Mouse (Mus musculus) forebrain, embryonic 14.5 days (tissue): Measurements from ENCODE around the gene Sned1. TPM values are rescaled to one million over a fixed set of nuclear protein-coding genes. Genes with fewer than 3 reads are reported as not detected.
"Not testable (repeated sequence)": the region's sequence is repeated elsewhere in the genome, so short reads cannot be mapped to it uniquely, and the experiment has no call there.

Experiments
- ATAC-seq: fragments of 200-750 bp; cut with Nextera tagmentation; 2 replicates; pipeline ENCODE4 v1.8.0; 2017; ENCODE audit warnings: mild to moderate bottlenecking, moderate library complexity
- DNase-seq: peaks from one replicate; pipeline ENCODE4 v3.0.0-alpha.2; 2015; ENCODE audit warnings: low spot score
- H3K27ac ChIP-seq: fragments of 300-500 bp; sonication (generic); 2 replicates; pipeline ENCODE4 v1.5.1; 2014; ENCODE audit warnings: low read depth, mild to moderate bottlenecking, control low read depth, low read length, moderate library complexity
- H3K27me3 ChIP-seq: fragments of 300-500 bp; sonication (generic); replicated peaks from 2 replicates; pipeline ENCODE4 v1.6.1; 2014; ENCODE audit warnings: low read length, control low read depth, mixed read lengths; ENCODE audit not compliant: control insufficient read depth, insufficient read depth
- H3K36me3 ChIP-seq: fragments of 300-500 bp; sonication (generic); 2 replicates; pipeline ENCODE4 v1.6.1; 2014; ENCODE audit warnings: low read length, control low read depth; ENCODE audit not compliant: control insufficient read depth, insufficient read depth
- H3K4me1 ChIP-seq: fragments of 300-500 bp; sonication (generic); 2 replicates; pipeline ENCODE4 v1.6.1; 2014; ENCODE audit warnings: antibody characterized with exemption, low read length, control low read depth; ENCODE audit not compliant: control insufficient read depth, insufficient read depth
- H3K4me2 ChIP-seq: fragments of 300-500 bp; sonication (generic); 2 replicates; pipeline ENCODE4 v1.6.1; 2014; ENCODE audit warnings: mild to moderate bottlenecking, control low read depth, low read length
- H3K4me3 ChIP-seq: fragments of 300-500 bp; sonication (generic); 2 replicates; pipeline ENCODE4 v1.5.1; 2014; ENCODE audit warnings: low read depth, low read length, control low read depth
- H3K9ac ChIP-seq: fragments of 300-500 bp; sonication (generic); 2 replicates; pipeline ENCODE4 v1.6.1; 2014; ENCODE audit warnings: mild to moderate bottlenecking, low read length, control low read depth, moderate library complexity
- H3K9me3 ChIP-seq: fragments of 300-500 bp; sonication (generic); replicated peaks from 2 replicates; pipeline ENCODE4 v1.6.1; 2016; ENCODE audit warnings: low read length, control low read depth, mixed read lengths; ENCODE audit not compliant: control insufficient read depth
- WGBS: fragments of 180-500 bp; shearing (Covaris S2); extraction: QIAGEN DNeasy Blood & Tissue Kit; methylation state at CpG from one replicate; pipeline ENCODE4 v1.1.7; 2014; 5-methylcytosine and 5-hydroxymethylcytosine counted together
- polyA plus RNA-seq: library from polyadenylated mRNA; unstranded; fragments of >200 nt; fragmentation: Nextera tagmentation; extraction: Ambion mirVana; gene quantifications from 2 replicates; pipeline ENCODE4 v1.2.1, GENCODE M21; 2014

The Sned1 gene
- 1.8 and 2.5 TPM in 2 replicates for polyA plus RNA-seq

DNA sequence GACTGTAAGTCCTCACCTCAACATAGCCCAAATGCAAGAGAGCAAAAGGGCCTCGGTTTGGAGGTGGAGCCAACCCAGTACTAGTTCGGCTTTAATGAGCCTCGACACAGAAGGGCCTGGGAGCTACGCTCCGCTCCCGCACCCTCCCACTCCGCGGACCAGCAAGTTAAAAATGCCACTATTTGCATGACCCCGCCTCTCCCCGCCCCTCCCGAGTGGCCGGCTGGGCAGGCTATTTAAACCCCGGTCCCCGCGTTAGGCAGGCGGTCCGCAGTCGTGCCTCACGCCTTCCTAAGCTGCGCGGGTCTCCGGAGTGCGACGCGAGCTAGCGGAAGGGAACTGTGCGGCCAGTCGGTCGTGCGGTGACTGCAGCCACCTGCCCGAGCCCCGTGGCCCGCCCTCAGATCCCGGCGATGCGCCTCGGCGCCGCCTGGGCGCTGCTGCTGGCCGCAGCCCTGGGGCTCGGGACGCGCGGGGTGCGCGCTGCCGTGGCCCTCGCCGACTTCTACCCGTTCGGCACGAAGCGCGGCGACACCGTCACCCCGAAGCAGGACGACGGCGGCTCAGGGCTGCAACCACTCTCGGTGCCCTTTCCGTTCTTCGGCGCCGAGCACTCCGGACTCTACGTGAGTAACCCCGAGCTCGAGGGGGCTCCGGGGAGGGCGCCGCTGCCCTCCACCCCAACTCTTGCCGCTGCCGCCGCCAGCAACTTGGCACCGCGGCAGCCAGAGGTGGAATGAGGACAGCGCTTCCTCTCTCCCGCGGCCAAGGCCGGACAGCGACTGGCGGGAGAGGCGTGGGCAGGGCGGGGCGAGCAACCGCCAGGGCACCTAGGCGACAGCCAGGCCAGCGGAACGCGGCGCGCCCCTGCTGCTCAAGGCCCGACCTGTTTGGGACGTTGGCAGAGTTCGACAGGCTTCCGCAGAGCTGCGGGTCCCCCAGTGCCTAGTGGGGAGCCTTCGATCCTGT, at the start of gene Sned1:
Gene Sned1 (plus strand): TSS at position 266 of the 969 bp plus-strand sequence.
- no peaks in the 10 kb centered on the region for H3K36me3 ChIP-seq
- under 1% methylated on average over 98 of the region's 100 CpGs for WGBS
- H3K9me3 ChIP-seq = no peaks in the 10 kb centered on the region
- peak within 1 kb of the TSS; percentile 50 for H3K4me3 ChIP-seq
- H3K9ac ChIP-seq = peak within 1 kb of the TSS; percentile 59
- ATAC-seq = peak; percentile 86
- no peaks in the 10 kb centered on the region for H3K4me1 ChIP-seq
- H3K4me2 ChIP-seq = peak within 1 kb of the TSS; percentile 99
- peaks cover 14% of the 10 kb centered on the region for H3K27me3 ChIP-seq
- H3K27ac ChIP-seq = no peak within 1 kb of the TSS
- peak; percentile 71 for DNase-seq

- WGBS = 6% methylated on average over 9 of the region's 17 CpGs
- Histone ChIP-seq H3K9ac (no peak overlapping the region), H3K4me1 (no peaks in the 10 kb centered on the region), H3K9me3 (no peaks in the 10 kb centered on the region), H3K27ac (no peak overlapping the region), H3K36me3 (no peaks in the 10 kb centered on the region), H3K4me3 (no peak overlapping the region), H3K4me2 (no peak overlapping the region), H3K27me3 (0 out of 2 replicates have a peak, but pooled peaks cover 5% of the 10 kb centered on the region)
- ATAC-seq (no peak), DNase-seq (no peak)
Observed at GRCm38 (mm10) chr1:93190726-93191305, 44.8 kb upstream of the Sned1 start.

GRCm38 (mm10) chr1:93194961-93195360, 40.7 kb upstream of the Sned1 start:
- Histone ChIP-seq H3K9me3 (no peaks in the 10 kb centered on the region), H3K4me2 (no peak overlapping the region), H3K27ac (no peak overlapping the region), H3K27me3 (0 out of 2 replicates have a peak, but pooled peaks cover 5% of the 10 kb centered on the region), H3K4me3 (no peak overlapping the region), H3K9ac (no peak overlapping the region), H3K4me1 (no peaks in the 10 kb centered on the region), H3K36me3 (no peaks in the 10 kb centered on the region)
- no peak for ATAC-seq
- DNase-seq = no peak
- WGBS = 87% methylated on average over 3 of the region's 3 CpGs

GRCm38 (mm10) chr1:93197454-93197853, 38.2 kb upstream of the Sned1 start:
- not testable (repeated sequence) for H3K27ac ChIP-seq, H3K27me3 ChIP-seq, H3K9ac ChIP-seq, H3K4me3 ChIP-seq, H3K4me1 ChIP-seq, H3K4me2 ChIP-seq, DNase-seq, H3K9me3 ChIP-seq, ATAC-seq, H3K36me3 ChIP-seq
- 92% methylated on average over 2 of the region's 2 CpGs for WGBS

DNA sequence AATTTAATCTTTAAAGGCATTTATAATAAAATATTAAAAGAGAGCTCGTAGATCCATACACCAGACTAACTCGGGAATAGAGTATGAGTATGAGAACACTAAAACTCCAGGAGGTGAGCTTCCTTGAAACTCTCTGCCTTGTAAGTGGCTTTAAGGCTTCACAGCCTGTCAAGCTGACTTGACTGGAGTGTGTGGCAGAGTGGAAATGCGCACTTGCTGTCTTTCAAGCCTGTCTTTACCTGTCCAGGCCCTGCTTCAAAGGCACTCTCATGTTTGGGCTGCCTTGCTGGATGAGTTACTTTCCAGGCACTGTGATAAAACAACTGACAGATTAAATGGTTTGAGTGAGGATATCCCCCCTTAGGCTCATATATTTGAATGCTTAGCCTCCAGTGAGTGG, 37.7 kb upstream of the Sned1 start:
- WGBS = 84% methylated on average over 3 of the region's 3 CpGs

DNA sequence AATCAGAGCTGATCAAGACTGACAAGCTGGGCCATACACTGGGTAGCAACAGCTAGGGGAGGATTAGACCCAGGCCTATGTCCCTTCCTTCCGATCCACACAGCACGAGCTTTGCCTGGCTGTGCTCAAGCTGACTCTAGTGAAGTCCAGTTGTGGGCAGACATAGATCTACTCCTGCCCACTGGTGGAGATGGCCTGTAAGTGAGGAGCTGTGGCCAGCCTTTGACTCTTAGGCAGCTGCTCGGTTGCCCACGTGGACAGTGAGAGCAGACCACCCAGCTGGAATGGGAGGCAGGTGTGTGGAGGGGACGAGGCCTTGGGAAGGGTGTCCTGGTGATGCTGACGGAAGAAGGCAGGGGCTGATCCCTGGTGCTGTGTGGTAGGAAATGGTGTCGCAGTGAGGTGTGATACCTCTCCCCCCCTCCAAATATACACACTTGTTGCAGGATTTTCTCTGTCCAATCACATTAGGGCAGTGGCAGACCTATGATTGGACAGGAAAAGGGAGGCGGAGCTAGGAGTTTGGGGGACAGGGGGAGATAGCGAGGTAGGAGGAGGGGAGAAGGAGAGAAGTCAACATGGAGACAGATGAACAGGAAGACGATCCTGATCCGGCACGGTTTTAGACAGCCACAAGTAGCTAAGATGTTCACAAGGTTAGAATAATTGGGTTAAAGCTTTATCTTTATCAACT, 29.2 kb upstream of the Sned1 start:
- no peak overlapping the region for H3K27ac ChIP-seq
- ATAC-seq = no peak
- 58% methylated on average over 12 of the region's 12 CpGs for WGBS
- H3K9me3 ChIP-seq = no peaks in the 10 kb centered on the region
- H3K27me3 ChIP-seq = no peaks in the 10 kb centered on the region
- no peak overlapping the region for H3K4me2 ChIP-seq
- H3K9ac ChIP-seq = no peak overlapping the region
- no peak overlapping the region for H3K4me3 ChIP-seq
- no peak for DNase-seq
- no peaks in the 10 kb centered on the region for H3K36me3 ChIP-seq
- H3K4me1 ChIP-seq = peaks cover 13% of the 10 kb centered on the region

More for the DNA sequence above, 37.7 kb upstream of the Sned1 start:
- Histone ChIP-seq H3K9me3 (no peaks in the 10 kb centered on the region), H3K4me2 (no peak overlapping the region), H3K36me3 (no peaks in the 10 kb centered on the region), H3K9ac (no peak overlapping the region), H3K4me1 (no peaks in the 10 kb centered on the region), H3K4me3 (no peak overlapping the region), H3K27me3 (no peaks in the 10 kb centered on the region), H3K27ac (no peak overlapping the region)
- DNase-seq (no peak), ATAC-seq (no peak)

GRCm38 (mm10) chr1:93207536-93208064, 28.0 kb upstream of the Sned1 start:
- no peak for ATAC-seq

DNA sequence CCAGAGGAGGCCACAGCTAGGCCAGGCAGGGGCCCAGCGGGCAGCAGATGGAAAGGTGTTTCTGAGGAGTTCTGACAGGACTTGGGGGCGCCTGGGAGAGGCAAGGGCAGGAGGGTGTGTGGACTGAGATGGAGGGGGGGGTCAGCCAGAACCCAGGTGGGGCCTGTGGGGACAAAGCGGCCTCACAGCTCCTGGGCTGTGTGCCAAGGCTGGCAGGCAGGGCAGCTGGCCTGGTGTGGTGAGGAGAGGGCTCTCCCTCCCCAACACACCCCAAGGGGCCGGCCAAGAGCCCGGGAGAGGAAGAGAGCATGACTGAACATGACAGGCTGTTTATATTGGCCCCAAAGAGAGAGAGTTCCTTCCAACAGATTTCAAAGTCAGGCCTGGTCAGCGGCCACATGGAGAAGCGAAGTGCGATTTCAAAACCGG, 25.4 kb upstream of the Sned1 start:
- peak; percentile 76 for DNase-seq
- ATAC-seq = peak; percentile 83
- Histone ChIP-seq H3K9ac (no peak overlapping the region), H3K27ac (peak overlapping the region; percentile 17; the same call in 1 of the 2 replicates), H3K9me3 (no peaks in the 10 kb centered on the region), H3K36me3 (no peaks in the 10 kb centered on the region), H3K4me1 (peaks cover 16% of the 10 kb centered on the region), H3K4me3 (no peak overlapping the region), H3K4me2 (no peak overlapping the region), H3K27me3 (no peaks in the 10 kb centered on the region)
- WGBS = 29% methylated on average over 9 of the region's 9 CpGs

More at GRCm38 (mm10) chr1:93207536-93208064, 28.0 kb upstream of the Sned1 start:
- no peak for DNase-seq
- Histone ChIP-seq H3K9ac (no peak overlapping the region), H3K36me3 (no peaks in the 10 kb centered on the region), H3K27ac (no peak overlapping the region), H3K9me3 (no peaks in the 10 kb centered on the region), H3K4me1 (peaks cover 16% of the 10 kb centered on the region), H3K27me3 (no peaks in the 10 kb centered on the region), H3K4me3 (no peak overlapping the region), H3K4me2 (no peak overlapping the region)
- WGBS = 94% methylated on average over 4 of the region's 4 CpGs
